Mouse (Mus musculus) ovary, postnatal 36 days (tissue): ENCODE data around the gene Mum1.

Experiments
- DNase-seq: peaks from one replicate; pipeline ENCODE4 v3.0.0; 2022; ENCODE audit warnings: low spot score, mixed read lengths

Mum1 gene

DNA sequence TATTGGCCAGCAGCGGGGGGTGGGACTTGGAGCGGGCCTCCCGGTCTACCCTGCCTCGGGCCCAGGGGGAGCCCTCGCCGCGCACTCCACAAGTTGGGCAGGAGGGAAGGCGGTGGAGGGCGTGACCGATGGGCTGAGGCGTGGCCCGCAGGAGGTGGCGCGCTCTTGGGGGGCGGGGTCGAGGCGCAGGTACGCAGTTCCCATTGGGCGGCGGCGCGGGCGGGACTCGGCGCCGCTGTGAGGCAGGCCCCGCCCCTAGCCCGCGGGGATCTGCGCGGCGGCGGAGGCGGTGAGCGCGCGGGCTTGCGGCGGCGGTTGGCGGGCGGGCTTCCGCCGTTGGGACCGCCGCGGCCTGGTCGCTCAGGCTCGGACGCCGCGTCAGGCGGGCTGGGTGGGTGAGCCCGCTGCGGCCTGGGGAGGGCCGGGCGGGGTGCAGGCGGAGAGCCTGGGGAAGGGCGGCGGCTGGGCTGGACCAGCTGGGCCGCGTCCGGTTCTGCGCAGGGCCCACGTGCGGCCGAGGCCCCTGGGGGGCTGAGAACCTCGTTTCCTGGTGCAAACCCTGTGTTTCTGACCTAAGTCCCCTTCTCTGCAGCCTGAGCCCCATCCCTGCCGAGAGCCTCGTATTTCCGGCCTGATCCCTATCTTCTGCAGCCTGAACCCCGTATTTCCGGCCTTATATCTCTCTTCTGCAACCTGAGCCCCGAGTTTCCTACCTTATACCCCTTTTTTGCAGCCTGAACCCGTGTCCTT is at the start of gene Mum1:
TSS of gene Mum1 (plus strand) at position 19 of the 750 bp plus-strand sequence.
- peak; percentile 100 for DNase-seq

- no peak for DNase-seq
These were observed 48.6 kb upstream of the Mum1 start for GRCm38 (mm10) chr10:80177441-80178279.

DNA sequence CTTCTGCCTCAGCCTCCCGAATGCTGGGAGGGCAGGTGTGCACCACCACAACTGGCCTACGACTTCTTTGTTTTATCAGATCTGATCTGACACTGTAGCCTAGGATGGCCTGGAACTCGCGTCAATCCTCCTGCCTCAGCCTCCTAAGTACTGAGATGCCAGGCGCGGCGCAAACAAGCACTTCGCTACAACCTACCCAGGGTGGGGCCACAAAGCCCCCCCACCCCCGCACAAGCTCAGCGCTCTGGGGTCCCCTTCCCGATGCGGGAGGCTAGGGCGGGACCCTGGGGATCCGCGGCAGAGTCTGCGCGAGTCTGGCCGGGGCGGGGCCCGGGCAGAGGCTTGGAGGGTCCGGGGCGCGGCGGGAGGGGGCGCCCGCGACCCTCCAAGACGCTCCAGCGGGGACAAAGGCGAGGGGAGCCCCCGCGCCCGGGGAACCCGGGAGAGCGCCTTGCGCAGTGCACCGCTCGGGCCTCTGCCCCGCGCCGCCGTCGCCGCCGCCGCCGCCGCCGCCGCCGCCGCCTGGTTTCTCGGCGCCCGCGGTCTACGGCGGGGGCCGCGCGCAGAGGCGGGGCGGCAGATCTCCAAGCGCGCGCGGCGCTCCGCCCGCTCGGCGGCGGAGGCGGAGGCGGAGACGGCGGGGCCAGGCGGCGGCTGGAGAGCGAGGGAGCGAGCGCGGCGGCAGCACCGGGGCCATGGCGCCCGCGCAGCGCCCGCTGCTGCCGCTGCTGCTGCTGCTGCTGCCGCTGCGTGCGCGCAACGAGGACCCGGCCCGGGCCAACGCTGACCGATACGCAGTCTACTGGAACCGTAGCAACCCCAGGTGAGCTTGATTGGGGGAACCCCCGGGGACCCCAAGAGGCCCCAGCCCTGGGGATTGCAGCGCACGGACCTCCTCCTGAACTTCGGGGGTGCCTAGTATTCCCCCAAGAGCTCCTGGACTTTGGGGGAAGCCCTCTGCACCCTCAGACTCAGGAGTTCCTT is 46.9 kb upstream of the Mum1 start, which contains the start of gene Efna2:
TSS of gene Efna2 (plus strand) at position 415 of the 984 bp plus-strand sequence.
- DNase-seq = peak; percentile 71

GRCm38 (mm10) chr10:80180288-80180687 is 45.9 kb upstream of the Mum1 start:
- no peak for DNase-seq

DNA sequence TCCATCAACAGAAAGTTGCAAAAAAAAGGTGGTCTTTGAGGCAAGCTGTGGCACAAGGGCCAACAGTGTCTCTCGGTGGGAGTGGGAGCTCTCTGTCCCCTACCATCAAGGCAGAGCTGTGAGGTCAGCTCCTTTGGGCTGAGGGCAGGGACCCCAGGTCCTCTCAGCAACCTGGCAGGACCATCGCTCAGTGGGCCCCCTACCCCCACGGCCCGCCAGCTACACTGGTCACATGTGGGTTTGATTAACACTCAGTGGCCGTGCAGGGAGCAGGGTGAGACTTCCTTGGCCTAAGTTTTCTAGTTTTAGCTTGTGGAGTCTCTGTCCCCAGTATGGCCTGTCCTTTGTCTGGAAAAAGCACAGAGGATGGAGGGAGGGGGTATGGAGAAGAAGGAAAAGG is 45.4 kb upstream of the Mum1 start:
- no peak for DNase-seq

DNA sequence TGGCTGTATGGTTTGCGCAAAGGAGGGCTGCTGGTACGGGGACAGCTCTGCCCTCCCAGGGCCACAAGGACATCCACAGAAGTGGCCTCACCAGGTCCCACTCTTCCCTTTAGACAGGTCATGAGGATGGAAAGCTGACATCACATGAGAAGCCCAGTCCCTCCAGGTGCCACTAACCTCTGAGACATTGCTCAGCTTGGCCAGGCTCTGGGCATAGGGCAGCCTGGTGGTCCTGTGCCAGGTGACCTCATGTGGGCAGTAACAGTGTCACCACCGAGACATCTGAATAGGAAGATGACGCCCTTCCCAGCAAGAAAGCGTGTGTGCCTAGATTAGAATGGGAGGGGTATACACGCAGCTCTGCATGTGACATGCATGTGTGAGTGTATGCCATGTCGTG is 43.7 kb upstream of the Mum1 start:
- no peak for DNase-seq

DNA sequence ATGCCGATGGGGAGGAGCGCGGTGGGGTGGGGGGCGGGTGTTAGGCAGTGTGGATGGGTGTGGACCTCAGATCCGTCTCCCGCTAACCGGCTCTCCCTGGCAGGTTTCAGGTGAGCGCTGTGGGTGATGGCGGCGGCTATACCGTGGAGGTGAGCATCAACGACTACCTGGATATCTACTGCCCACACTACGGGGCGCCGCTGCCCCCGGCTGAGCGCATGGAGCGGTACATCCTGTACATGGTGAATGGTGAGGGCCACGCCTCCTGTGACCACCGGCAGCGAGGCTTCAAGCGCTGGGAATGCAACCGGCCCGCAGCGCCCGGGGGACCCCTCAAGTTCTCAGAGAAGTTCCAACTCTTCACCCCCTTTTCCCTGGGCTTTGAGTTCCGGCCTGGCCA is 39.6 kb upstream of the Mum1 start:
- DNase-seq = no peak

- DNase-seq = no peak
These were observed 38.5 kb upstream of the Mum1 start for GRCm38 (mm10) chr10:80187739-80188138.

GRCm38 (mm10) chr10:80188453-80189024 is 37.7 kb upstream of the Mum1 start:
- no peak for DNase-seq

GRCm38 (mm10) chr10:80189999-80190398 is 36.2 kb upstream of the Mum1 start:
- DNase-seq = no peak

DNA sequence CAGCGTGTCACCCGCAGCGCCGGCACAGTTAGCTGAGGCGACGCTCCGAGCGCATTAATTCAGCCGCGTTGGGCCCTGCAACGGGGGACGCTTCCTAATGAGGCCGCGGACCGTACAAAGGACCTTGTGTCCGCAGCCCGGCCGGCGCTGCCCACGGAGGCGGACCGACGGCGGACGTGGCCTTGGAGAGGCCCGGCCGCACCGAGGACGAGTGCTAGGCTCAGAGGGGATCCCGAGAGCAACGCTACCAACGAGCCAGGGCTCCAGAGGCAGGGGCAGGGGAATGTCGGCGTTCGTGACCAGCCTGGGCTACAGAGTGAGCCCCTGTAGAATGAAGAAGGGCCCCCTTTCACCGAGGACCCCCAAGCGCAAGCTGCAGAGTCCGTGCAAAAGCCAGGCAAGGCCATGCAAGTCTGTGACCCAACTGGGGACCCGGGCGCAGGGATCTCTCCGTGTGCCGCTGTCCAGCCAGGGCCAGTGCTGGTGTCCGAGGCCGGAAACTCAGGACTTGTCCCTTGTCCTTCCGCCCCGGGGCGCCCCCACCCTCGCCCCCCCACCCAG is 35.7 kb upstream of the Mum1 start:
- DNase-seq = peak; percentile 54

- DNase-seq = no peak
These were observed 32.3 kb upstream of the Mum1 start for GRCm38 (mm10) chr10:80193976-80194375.

GRCm38 (mm10) chr10:80194441-80194840 is 31.8 kb upstream of the Mum1 start:
- DNase-seq = no peak

DNA sequence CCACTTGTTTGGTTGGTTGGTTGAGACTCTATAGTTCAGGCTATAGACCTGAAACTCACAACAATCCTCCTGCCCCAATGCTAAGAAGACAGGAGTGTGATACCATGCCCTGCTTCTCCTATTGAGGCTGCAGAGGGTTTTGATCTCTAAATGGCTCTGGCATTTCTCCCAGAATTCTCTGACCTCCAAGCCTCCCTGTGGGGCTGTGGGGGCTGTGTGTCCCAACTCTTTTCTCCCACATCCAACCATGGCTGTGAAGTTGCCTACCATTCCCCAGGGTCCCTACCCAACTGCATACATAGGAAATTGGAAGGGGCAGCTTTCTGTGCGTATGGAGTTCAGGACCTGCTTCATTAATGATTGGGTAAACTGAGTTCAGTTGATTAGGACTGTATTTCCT is 30.1 kb upstream of the Mum1 start:
- no peak for DNase-seq

DNA sequence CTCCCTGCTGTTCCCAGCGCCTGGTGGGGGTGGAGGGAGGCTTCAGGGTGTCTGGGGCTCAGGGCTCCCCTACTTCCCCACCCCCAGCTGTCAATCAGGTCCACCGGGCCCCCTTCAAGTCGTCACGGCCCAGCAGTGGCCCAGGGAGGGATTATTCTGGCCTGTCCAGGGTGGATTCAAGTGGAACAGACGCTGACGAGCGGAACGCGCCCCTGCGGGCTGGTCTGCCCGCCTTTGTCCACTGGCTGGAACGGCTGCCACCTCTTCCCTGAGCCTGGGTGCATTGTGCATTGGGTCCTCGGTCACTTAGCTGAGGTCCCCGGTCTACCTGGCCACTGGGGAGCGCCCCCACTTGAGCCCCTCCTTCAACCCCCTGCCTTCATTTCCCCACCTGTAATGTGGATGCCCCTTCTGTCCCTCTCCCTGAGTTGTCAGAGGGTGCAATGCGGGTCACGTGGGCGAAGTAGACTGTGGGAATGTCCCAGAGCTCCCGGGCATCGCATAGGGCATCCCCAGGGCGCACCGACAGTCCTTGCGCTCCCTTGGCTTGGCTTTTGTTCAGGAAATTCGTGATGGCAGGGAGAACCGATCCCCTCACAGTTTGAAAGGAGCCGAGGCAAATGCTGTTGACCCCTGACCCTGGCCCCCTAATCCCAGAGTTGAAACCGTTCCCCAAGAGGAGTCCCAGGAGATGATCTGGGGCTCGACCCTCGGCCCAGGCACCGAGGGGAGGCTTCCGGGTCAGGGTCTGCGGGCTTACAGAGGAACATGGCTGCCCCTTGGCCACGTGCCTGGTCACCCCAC is 29.3 kb upstream of the Mum1 start:
- no peak for DNase-seq

GRCm38 (mm10) chr10:80199440-80200008 is 26.7 kb upstream of the Mum1 start:
- DNase-seq = peak; percentile 64

- no peak for DNase-seq
These were observed 25.7 kb upstream of the Mum1 start for GRCm38 (mm10) chr10:80200485-80200884.

DNA sequence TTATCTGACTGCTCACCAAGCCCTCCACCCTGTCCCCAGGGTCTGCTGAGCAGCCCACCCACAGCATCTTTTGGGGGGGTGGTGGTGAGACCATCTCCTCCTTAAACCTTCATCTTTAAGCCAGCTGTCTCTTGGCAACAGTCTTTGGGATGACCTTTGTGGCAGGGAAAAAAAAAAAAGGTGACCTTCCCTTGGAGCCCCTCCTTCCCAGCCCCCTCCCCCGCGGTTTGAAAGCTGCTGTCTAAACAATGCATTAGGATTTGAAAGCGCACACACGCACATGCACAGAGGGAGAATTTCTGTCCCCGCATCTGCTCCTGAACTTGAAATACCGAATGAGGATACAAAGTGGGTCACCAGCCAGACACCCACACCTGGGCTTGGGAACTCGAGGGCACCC is 22.2 kb upstream of the Mum1 start:
- no peak for DNase-seq

DNA sequence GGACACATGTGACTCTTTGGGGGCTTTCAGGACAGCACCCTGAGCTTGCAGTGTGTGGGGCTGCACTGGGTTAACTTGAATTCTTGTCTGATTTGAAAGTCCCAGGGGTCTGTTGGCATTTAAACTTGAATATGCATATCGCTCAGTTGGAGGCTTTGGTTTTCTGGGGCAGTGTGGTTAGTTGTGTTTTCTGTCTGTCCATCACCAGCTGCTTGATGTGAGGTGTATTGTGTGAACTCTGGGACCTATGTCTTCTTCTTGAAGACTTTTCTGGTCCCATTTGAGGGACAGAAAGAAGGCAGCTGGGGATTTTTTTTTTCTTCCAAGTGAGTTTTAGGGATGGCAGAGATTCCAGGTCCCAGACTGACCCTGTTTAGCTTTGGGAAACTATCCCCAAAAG is 19.0 kb upstream of the Mum1 start:
- no peak for DNase-seq

GRCm38 (mm10) chr10:80207676-80208075 is 18.6 kb upstream of the Mum1 start:
- no peak for DNase-seq
